Mouse (Mus musculus) ES-Bruce4 (cell line): Measurements from ENCODE around the gene Tex52. TPM values are rescaled to one million over a fixed set of nuclear protein-coding genes. Genes with fewer than 3 reads are reported as not detected.

Experiments used
- H3K27ac ChIP-seq: 2 replicates; pipeline ENCODE4 v1.5.1; 2012; ENCODE audit warnings: low read length, inconsistent platforms; ENCODE audit not compliant: insufficient read depth
- H3K27me3 ChIP-seq: 2 replicates; pipeline ENCODE4 v1.6.1; 2012; ENCODE audit warnings: mild to moderate bottlenecking, low read length, inconsistent platforms; ENCODE audit not compliant: control insufficient read depth, poor library complexity, insufficient read depth, severe bottlenecking
- H3K36me3 ChIP-seq: 2 replicates; pipeline ENCODE4 v1.6.1; 2012; ENCODE audit warnings: inconsistent platforms, mild to moderate bottlenecking, low read length, moderate library complexity; ENCODE audit not compliant: control insufficient read depth, poor library complexity, insufficient read depth, severe bottlenecking
- H3K4me1 ChIP-seq: one replicate; pipeline ENCODE4 v1.8.1; 2011; ENCODE audit warnings: low read length; ENCODE audit not compliant: control insufficient read depth, insufficient read depth
- H3K4me3 ChIP-seq: 2 replicates; pipeline ENCODE4 v1.5.1; 2011; ENCODE audit warnings: low read depth, mild to moderate bottlenecking, low read length
- H3K9ac ChIP-seq: 2 replicates; pipeline ENCODE4 v1.6.1; 2012; ENCODE audit warnings: low read depth, mild to moderate bottlenecking, inconsistent platforms; ENCODE audit not compliant: poor library complexity, severe bottlenecking
- H3K9me3 ChIP-seq: replicated peaks from 2 replicates; pipeline ENCODE4 v1.6.1; 2012; ENCODE audit warnings: mild to moderate bottlenecking, low read length, inconsistent platforms; ENCODE audit not compliant: control insufficient read depth, poor library complexity, insufficient read depth, severe bottlenecking
- CTCF ChIP-seq: IDR thresholded peaks from one replicate; pipeline ENCODE4 v1.8.1; 2011; ENCODE audit warnings: low read depth, low read length
- EP300 ChIP-seq: IDR thresholded peaks from 2 replicates; pipeline ENCODE4 v1.6.1; 2011; ENCODE audit warnings: low read depth, low read length; ENCODE audit not compliant: insufficient read depth
- POLR2A ChIP-seq: IDR thresholded peaks from one replicate; pipeline ENCODE4 v1.8.1; 2011; ENCODE audit warnings: low read length; ENCODE audit not compliant: insufficient read depth
- polyA plus RNA-seq: library from polyadenylated mRNA; stranded (reverse); fragments of >200 nt; gene quantifications from 2 replicates; pipeline ENCODE4 v1.2.4, GENCODE M21; 2011; ENCODE audit warnings: low read depth; ENCODE audit not compliant: missing spikeins, insufficient read depth, insufficient read length

The Tex52 gene
- polyA plus RNA-seq, result not detected in 2 replicates

DNA sequence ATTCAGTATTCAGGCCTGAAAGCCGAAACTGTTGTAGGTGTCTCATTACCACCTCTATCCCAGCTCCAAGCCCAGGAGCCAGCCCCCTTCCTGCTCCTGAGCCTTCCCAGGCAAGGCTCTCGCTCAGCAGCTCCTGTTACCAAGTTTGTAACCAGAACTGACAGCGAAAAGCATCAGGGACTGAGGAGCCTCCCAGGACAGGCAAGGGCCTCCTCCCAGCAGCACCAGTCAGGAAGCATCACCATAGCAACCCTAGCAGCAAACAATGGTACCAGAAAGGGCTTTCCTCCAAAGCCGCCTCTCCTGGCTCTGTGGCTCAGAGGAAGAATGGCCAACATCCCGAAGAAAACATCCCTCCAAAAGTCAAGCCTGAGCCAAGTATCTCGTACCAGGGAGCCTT is at the start of gene Tex52, which contains the start of gene Gm44596:
Tex52 (plus strand) TSS at position 265 of the 400 bp plus-strand sequence.
Gm44596 (plus strand) TSS at position 312 of the 400 bp plus-strand sequence.
- Histone ChIP-seq H3K36me3 (peaks cover 38% of the 10 kb centered on the region), H3K9me3 (no peaks in the 10 kb centered on the region)

GRCm38 (mm10) chr6:128334397-128335124 is 40.7 kb upstream of the Tex52 start:
- TF ChIP-seq CTCF (peak; percentile 39), EP300 (0 out of 2 replicates have a peak, but pooled peaks have one; percentile 25), POLR2A (no peak)
- H3K4me1 ChIP-seq, result peaks cover 11% of the 10 kb centered on the region
- H3K9me3 ChIP-seq, result no peaks in the 10 kb centered on the region
- H3K27me3 ChIP-seq, result no peaks in the 10 kb centered on the region
- peak overlapping the region; percentile 26 for H3K4me3 ChIP-seq
- peak overlapping the region; percentile 98 for H3K27ac ChIP-seq
- peaks cover 4% of the 10 kb centered on the region; the same call in 1 of the 2 replicates for H3K36me3 ChIP-seq
- H3K9ac ChIP-seq, result peak overlapping the region; percentile 47; the same call in 1 of the 2 replicates

More for the DNA sequence above, at the start of gene Tex52, which contains the start of gene Gm44596:
- no peak within 1 kb of the TSS for H3K9ac ChIP-seq
- H3K4me1 ChIP-seq, result peaks cover 2% of the 10 kb centered on the region
- H3K4me3 ChIP-seq, result no peak within 1 kb of the TSS
- H3K27ac ChIP-seq, result no peak within 1 kb of the TSS
- H3K27me3 ChIP-seq, result no peaks in the 10 kb centered on the region
- TF ChIP-seq EP300, result no peak
- no peak for TF ChIP-seq CTCF

- peaks cover 3% of the 10 kb centered on the region; the same call in 1 of the 2 replicates for H3K36me3 ChIP-seq
- H3K9ac ChIP-seq, result no peak overlapping the region
- peaks cover 11% of the 10 kb centered on the region for H3K4me1 ChIP-seq
- H3K4me3 ChIP-seq, result no peak overlapping the region
- no peak overlapping the region for H3K27ac ChIP-seq
- H3K9me3 ChIP-seq, result no peaks in the 10 kb centered on the region
- TF ChIP-seq CTCF (no peak), POLR2A (no peak), EP300 (no peak)
- no peaks in the 10 kb centered on the region for H3K27me3 ChIP-seq
These were observed 37.8 kb upstream of the Tex52 start for GRCm38 (mm10) chr6:128337467-128337866.

GRCm38 (mm10) chr6:128338876-128339275 is 36.4 kb upstream of the Tex52 start:
- Histone ChIP-seq H3K4me3 (no peak overlapping the region), H3K27ac (peak overlapping the region; percentile 17; the same call in 1 of the 2 replicates), H3K36me3 (peaks cover 8% of the 10 kb centered on the region), H3K27me3 (no peaks in the 10 kb centered on the region), H3K9ac (no peak overlapping the region), H3K4me1 (peaks cover 7% of the 10 kb centered on the region), H3K9me3 (no peaks in the 10 kb centered on the region)
- TF ChIP-seq EP300 (no peak), CTCF (no peak), POLR2A (no peak)

DNA sequence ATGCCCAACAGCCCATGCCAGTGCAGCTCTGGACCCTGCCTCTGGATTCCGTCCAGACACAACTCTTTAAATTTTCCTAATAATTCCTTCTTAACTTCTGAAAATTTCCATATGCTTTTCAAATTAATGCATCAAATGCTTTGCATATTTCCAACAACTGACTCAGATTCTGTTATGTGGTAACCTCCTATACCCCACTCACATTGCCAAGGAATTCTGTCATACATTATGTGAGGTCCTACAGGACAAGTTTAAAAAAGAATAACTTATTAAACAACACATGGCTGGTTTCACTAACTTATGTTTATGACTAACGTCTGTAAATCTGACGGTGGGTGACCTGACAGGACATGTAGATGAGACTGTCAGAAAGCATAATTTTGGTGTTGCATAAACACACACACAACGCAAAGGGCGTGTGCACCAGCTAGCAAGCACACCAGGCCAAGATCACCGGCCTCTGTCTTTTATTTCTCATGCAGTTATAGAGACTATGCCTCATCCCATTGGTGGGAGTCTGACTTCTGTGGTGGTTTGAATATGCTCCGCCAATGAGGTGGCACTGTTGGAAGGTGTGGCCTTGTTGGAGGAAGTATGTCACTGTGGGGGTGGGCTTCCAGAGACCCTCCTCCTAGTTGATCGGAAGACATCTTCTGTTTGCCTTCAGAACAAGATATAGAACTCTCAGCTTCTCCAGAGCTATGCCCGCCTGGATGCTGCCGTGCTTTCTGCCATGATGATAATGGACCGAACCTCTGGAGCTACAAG is 33.1 kb upstream of the Tex52 start:
- Histone ChIP-seq H3K9ac (no peak overlapping the region), H3K4me1 (peaks cover 5% of the 10 kb centered on the region), H3K27ac (no peak overlapping the region), H3K27me3 (no peaks in the 10 kb centered on the region), H3K36me3 (peaks cover 8% of the 10 kb centered on the region), H3K4me3 (peak overlapping the region; percentile 43), H3K9me3 (no peaks in the 10 kb centered on the region)
- no peak for TF ChIP-seq CTCF
- TF ChIP-seq POLR2A, result no peak
- no peak for TF ChIP-seq EP300
